Mouse (Mus musculus): Measurements from ENCODE around the gene Htr2a. TPM values are rescaled to one million over a fixed set of nuclear protein-coding genes. Genes with fewer than 3 reads are reported as not detected.
A peak's percentile ranks its signal among the peaks of the same experiment; 100 is the strongest.

Gene Htr2a
- 12.7 and 14.3 TPM in 2 replicates for polyA plus RNA-seq (2012; rRNA removed)

GRCm38 (mm10) chr14:74640819-74641381, at the start of gene Htr2a:
Gene Htr2a (plus strand): TSS chr14:74640840.
- DNase-seq (ENCODE audit: extremely low spot score in 1 of 2, low spot score in 1 of 2) = no peak

DNA sequence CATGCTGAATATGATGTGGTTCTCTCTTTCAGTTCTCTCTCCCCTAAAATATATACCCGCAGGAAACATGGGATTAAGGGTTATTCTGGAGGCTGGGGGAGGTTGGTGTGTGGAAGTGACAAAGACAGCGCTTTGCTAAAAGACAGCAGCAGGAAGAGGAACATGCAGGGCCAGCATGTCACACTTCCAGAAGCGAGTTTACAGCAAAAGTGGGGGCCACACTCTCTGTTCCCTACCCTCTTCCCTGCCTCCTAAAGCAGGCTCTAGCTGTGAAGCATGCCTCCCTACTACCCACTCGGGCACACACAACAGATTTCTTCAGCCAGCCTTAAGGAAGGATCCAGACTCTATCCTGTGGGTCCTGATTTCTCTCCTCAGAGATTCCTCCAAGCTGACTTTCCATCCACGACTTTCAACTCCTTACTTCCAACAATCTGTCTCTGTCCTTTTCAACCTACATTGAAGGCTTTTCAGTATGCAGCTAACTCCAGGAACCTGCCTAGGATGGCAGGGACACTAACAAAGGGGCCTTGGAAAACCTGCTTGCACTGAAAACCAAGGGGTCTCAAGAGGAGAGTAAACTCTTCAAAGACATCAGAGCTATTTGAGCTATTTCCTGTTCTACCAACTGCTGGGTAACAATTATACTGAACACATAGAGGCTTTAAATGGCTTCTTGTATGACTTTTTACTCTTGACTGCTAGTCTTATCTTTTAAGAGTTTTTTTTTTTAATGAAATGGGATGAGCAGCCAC, 39.1 kb upstream of the Htr2a start:
- peak; percentile 5 to 30 for DNase-seq (ENCODE audit: extremely low spot score in 1 of 2, low spot score in 1 of 2)

- peak; percentile 8 to 81 for DNase-seq (ENCODE audit: extremely low spot score in 1 of 2, low spot score in 1 of 2)
Measured at GRCm38 (mm10) chr14:74602543-74602942, 38.1 kb upstream of the Htr2a start.

- DNase-seq (ENCODE audit: extremely low spot score in 1 of 2, low spot score in 1 of 2) = no peak
Measured at GRCm38 (mm10) chr14:74603131-74603766, 37.4 kb upstream of the Htr2a start.

- DNase-seq (ENCODE audit: extremely low spot score in 1 of 2, low spot score in 1 of 2) = no peak
Measured at GRCm38 (mm10) chr14:74611326-74611725, 29.3 kb upstream of the Htr2a start.

GRCm38 (mm10) chr14:74618858-74619257, 21.8 kb upstream of the Htr2a start:
- DNase-seq (ENCODE audit: extremely low spot score in 1 of 2, low spot score in 1 of 2) = no peak

DNA sequence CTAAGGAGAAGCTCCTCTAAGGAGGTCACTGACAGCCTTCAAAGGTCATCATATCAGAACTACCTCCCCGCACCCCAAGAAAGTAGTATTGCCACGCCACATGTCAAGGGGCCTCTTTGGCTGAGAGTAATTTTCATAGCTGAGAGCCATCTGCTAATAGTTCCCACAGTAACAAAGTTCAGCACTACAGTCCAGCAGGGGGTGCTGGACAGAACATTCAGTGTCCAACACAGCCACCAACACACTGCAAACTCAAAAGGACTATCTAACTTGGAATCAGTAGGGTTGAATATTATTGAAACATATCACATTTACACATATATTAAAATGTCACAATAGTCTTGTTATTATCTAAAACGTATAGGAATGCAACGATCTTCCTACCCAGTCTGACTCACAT, 2.6 kb upstream of the Htr2a start:
- DNase-seq (ENCODE audit: extremely low spot score in 1 of 2, low spot score in 1 of 2) = no peak

DNA sequence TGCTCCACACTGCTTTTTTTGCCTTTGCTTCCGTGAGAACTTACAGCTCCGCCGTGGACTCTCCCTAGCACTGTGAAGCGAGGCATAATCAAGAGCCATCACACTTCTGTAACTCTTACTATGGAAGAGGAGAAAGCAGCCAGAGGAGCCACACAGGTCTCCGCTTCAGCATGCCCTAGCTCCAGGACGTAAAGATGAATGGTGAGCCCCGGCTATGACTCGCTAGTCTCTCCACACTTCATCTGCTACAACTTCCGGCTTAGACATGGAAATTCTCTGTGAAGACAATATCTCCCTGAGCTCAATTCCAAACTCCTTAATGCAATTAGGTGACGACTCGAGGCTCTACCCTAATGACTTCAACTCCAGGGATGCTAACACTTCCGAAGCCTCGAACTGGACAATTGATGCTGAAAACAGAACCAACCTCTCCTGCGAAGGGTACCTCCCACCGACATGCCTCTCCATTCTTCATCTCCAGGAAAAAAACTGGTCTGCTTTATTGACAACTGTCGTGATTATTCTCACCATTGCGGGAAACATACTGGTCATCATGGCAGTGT, 1.1 kb downstream of the Htr2a start:
- peak in 1 of 2 experiments; percentile 41 for DNase-seq (ENCODE audit: extremely low spot score in 1 of 2, low spot score in 1 of 2)

DNA sequence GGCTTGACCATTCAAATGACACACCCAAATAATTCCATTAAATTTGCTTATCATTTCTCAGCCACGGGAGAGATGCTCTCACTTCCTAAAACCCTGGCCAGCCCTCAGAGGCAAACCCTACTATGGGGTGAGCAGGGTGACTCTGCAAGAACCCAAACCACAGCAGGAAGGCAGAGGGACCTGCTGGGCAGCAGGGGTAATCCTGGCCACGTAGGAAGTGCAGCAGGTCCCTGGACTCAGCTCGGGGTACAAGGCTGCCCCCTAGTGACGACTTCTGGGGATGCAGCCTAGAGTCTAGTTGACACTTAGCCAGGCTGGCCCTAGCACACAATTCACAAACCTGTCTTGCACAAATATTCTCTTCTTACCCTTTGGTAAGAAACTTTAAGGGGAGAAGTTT, 2.7 kb downstream of the Htr2a start:
- DNase-seq (ENCODE audit: extremely low spot score in 1 of 2, low spot score in 1 of 2) = peak; percentile 77 to 97

DNA sequence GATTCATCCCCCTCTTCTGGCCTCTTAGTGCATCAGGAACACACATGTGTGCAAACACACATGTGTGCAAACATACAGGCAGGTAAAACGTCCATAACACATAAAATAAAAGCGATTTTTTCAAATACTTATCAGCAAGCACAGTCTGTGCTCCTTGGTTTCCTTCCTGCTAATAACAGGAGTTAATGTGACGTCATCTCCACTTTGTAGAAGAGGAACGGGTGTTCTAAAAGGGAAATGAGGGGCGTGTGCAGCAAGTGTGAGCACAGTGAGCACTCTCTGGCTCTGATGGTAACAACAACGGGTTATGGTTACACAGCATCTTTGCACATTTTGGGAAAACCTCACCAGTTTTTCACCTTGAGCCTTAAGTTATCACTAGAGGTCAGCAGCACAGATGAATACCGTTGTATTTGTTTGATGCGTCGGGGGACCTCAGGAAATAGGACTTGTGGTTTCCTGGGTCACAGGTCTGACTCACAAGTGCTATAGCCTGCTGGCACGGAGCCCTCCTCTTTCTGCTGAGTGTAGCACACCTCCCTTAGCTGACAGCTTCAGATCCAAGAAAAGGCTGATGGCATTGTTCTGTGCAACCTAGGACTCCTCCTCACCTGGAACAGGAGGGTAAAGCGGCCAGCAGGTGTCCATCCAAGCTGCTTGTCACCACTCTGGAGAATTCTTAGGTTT, 5.6 kb downstream of the Htr2a start:
- DNase-seq (ENCODE audit: extremely low spot score in 1 of 2, low spot score in 1 of 2) = no peak

DNA sequence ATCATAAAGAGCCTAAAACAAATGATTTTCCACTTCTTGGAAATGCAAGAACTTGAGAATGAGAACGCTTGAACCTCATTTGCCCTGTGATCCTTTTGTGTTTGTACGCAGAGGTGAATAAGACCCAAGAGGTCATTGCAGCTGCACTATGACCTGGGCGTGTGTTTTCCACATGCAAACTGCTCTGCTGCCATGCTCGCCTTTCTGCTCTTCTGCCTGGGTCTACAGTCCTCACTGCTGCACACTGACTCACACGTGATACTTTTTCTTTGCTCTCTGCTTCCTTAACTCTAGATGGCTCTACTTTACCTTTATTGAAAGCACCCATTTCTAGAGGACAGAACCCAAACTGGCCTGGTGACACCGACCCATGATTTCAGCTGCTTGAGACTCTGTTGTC, 9.4 kb downstream of the Htr2a start:
- no peak for DNase-seq (ENCODE audit: extremely low spot score in 1 of 2, low spot score in 1 of 2)

GRCm38 (mm10) chr14:74651678-74652077, 11.0 kb downstream of the Htr2a start:
- no peak for DNase-seq (ENCODE audit: extremely low spot score in 1 of 2, low spot score in 1 of 2)

DNA sequence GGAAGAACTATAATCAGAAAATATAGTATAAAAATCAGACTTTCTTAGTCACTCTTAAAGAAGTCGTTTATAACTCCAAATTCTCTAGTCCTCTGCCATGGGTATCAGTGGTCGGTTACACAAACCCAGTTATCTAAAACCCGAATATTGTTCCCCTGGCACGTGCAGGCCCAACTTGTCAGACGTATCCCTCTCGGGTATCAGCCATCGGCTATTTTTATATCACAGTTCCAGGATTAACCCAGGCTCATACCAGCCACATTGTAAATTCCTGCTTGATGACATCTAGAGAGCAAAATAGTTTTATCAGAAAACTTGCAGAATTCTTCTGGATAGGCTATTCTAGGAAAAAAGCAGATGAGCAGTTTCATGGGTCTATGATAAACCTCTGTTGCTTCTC, 16.6 kb downstream of the Htr2a start:
- DNase-seq (ENCODE audit: extremely low spot score in 1 of 2, low spot score in 1 of 2) = no peak

- peak in 1 of 2 experiments; percentile 74 for DNase-seq (ENCODE audit: extremely low spot score in 1 of 2, low spot score in 1 of 2)
Measured at GRCm38 (mm10) chr14:74659411-74659841, 18.8 kb downstream of the Htr2a start.

DNA sequence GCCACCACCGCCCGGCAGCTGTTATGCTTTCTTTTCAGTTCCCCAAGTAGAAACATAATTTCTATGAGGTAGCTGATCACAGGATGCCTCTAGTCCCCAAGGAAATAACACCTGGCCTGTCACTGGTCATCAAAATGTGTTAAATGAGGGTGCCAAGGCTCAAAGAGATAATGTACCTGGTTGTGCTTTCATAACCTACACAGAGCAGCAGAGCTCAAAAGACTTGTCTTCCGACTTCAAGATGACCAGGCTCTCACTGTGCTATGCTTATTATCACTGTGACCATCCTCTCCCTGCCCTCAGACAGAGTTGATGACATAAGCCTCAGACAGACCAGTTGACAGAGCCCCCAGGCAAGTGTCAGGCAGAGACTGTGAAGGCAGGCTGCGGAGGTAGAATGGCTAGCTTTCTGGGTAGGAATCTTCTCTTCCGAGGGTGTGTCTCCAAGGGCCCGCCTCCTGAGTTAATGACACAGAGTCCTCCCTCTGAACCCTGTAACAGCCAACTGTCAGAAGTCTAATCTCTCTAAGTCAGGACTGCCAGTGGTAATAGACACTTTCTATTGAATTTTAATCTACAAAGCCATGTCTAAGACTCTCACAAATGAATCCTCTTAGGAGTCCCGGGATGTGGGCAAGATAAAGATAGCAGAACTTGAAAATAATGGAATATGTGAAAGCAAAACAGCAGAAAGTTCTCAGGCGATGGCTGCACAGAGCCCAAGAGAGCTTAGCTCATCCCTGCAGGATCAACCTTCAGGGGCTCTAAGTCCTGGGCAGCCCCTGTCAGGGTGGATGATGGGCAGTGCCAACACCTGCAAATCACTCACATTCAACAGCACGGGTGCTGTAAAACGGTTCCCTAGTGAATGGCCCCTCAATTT, 31.7 kb downstream of the Htr2a start:
- no peak for DNase-seq (ENCODE audit: extremely low spot score in 1 of 2, low spot score in 1 of 2)

GRCm38 (mm10) chr14:74673020-74673350, 32.3 kb downstream of the Htr2a start:
- no peak for DNase-seq (ENCODE audit: extremely low spot score in 1 of 2, low spot score in 1 of 2)

GRCm38 (mm10) chr14:74673584-74673983, 32.9 kb downstream of the Htr2a start:
- no peak for DNase-seq (ENCODE audit: extremely low spot score in 1 of 2, low spot score in 1 of 2)

- no peak for DNase-seq (ENCODE audit: extremely low spot score in 1 of 2, low spot score in 1 of 2)
Measured at GRCm38 (mm10) chr14:74679841-74680240, 39.2 kb downstream of the Htr2a start.

DNA sequence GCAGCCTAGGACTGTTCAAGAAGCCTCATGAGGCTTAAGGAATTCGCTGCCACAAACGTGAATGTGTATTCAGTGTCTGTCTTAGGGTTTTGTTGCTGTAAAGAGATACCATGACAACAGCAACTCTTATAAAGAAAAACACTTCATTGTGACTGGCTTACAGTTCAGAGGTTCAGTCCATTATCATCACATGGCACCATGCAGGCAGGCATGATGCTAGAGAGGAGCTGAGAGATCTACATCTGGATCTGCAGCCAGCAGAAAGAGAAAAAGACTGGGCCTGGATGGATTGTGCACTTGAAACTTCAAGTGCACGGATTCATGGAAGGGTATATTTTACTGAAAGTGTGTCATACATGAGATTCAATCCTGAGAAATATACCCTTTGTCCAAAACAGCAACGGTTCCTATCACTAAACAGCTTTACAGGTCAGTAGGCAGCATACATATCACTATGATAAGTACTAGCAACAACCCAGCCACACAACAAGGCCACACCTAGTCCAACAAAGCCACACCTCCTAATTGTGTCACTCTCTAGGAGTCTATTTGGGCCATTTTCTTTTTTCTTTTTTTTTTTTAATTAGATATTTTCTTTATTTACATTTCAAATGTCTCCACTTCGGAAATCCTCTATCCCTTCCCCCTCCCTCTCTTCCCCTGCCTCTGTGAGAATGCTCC, 43.8 kb downstream of the Htr2a start:
- DNase-seq (ENCODE audit: extremely low spot score in 1 of 2, low spot score in 1 of 2) = no peak

All from frontal cortex, adult 2 months (tissue).